9 mouse cellular contexts compared by ENCODE assay signal in genomic region chr6:49523184-49523583, GRCm38 (mm10).
A peak's percentile ranks its signal among the peaks of the same experiment; 100 is the strongest.
DNase-seq lines count a peak whose midpoint lies in the region; ATAC-seq lines count a peak whose summit lies in the region.
"Had no signal": no experiment of that assay in that cellular context is flagged by ENCODE, and none has a peak within 500 bp of the region (broad histone marks: within the 10 kb centered on the region; RNA-seq: fewer than 3 reads in every experiment).

No protein-coding gene starts in this region.

- H3K4me3 ChIP-seq in hindbrain, embryonic 14.5 days (replicated peaks; ENCODE audit: low read length) = no peak overlapping the region
- no peak overlapping the region for H3K4me3 ChIP-seq in hindbrain, embryonic 10.5 days
- H3K4me3 ChIP-seq in midbrain, embryonic 14.5 days (replicated peaks; ENCODE audit: low read depth, low read length) = no peak overlapping the region
- no peak overlapping the region for H3K4me3 ChIP-seq in midbrain, embryonic 15.5 days

- 22% methylated on average over 1 of the region's 1 CpGs for WGBS in hindbrain, embryonic 14.5 days
- 51% methylated on average over 1 of the region's 1 CpGs for WGBS in hindbrain, embryonic 10.5 days
- WGBS in midbrain, embryonic 14.5 days = 13% methylated on average over 1 of the region's 1 CpGs
- 6% methylated on average over 1 of the region's 1 CpGs for WGBS in midbrain, embryonic 15.5 days

- H3K4me2 ChIP-seq in hindbrain, embryonic 14.5 days (replicated peaks) = no peak overlapping the region
- no peak overlapping the region for H3K4me2 ChIP-seq in midbrain, embryonic 14.5 days (ENCODE audit: low read length)
- no peak overlapping the region for H3K4me2 ChIP-seq in midbrain, embryonic 15.5 days

- peak; percentile 68 for DNase-seq in hindbrain, embryonic 14.5 days (ENCODE audit: low spot score)
- no peak for DNase-seq in hindbrain, embryonic 10.5 days (ENCODE audit: low spot score)
- peak; percentile 77 for DNase-seq in midbrain, embryonic 14.5 days
- DNase-seq in cerebellum, postnatal 10 days = peak; percentile 62 to 64
- DNase-seq in right cerebral cortex, postnatal 14 days = peak; percentile 11
- no peak for DNase-seq in spleen, adult 18-20 months
- DNase-seq: heart, adult 11 months; lung, postnatal 10 days had no signal

- no peak overlapping the region for H3K27ac ChIP-seq in hindbrain, embryonic 14.5 days
- H3K27ac ChIP-seq in hindbrain, embryonic 10.5 days = no peak overlapping the region
- H3K27ac ChIP-seq in midbrain, embryonic 14.5 days (replicated peaks; ENCODE audit: low read depth, low read length) = no peak overlapping the region
- no peak overlapping the region for H3K27ac ChIP-seq in midbrain, embryonic 15.5 days

- no peak overlapping the region for H3K9ac ChIP-seq in hindbrain, embryonic 14.5 days
- no peak overlapping the region for H3K9ac ChIP-seq in midbrain, embryonic 14.5 days (replicated peaks; ENCODE audit: low read length)
- no peak overlapping the region for H3K9ac ChIP-seq in midbrain, embryonic 15.5 days

- H3K9me3 ChIP-seq in hindbrain, embryonic 14.5 days (ENCODE audit: control insufficient read depth, low read length) = no peaks in the 10 kb centered on the region
- no peaks in the 10 kb centered on the region for H3K9me3 ChIP-seq in hindbrain, embryonic 10.5 days
- H3K9me3 ChIP-seq in midbrain, embryonic 14.5 days (ENCODE audit: control insufficient read depth, low read length) = no peaks in the 10 kb centered on the region
- no peaks in the 10 kb centered on the region for H3K9me3 ChIP-seq in midbrain, embryonic 15.5 days

- no peaks in the 10 kb centered on the region for H3K27me3 ChIP-seq in hindbrain, embryonic 14.5 days (ENCODE audit: control insufficient read depth, insufficient read depth, low read length)
- H3K27me3 ChIP-seq in hindbrain, embryonic 10.5 days (ENCODE audit: insufficient read depth, poor library complexity, severe bottlenecking) = no peaks in the 10 kb centered on the region
- H3K27me3 ChIP-seq in midbrain, embryonic 14.5 days (ENCODE audit: control insufficient read depth, insufficient read depth, low read length) = no peaks in the 10 kb centered on the region
- H3K27me3 ChIP-seq in midbrain, embryonic 15.5 days (replicated peaks) = no peaks in the 10 kb centered on the region

- no peak; the same call in 1 of the 2 replicates for ATAC-seq in hindbrain, embryonic 14.5 days (ENCODE audit: low FRiP score)
- no peak for ATAC-seq in midbrain, embryonic 14.5 days (ENCODE audit: low FRiP score, low TSS enrichment)
- ATAC-seq in midbrain, embryonic 15.5 days (replicated peaks) = no peak

- no peaks in the 10 kb centered on the region for H3K4me1 ChIP-seq in hindbrain, embryonic 14.5 days (replicated peaks; ENCODE audit: control insufficient read depth, insufficient read depth, low read length)
- H3K4me1 ChIP-seq in hindbrain, embryonic 10.5 days (replicated peaks) = no peaks in the 10 kb centered on the region
- no peaks in the 10 kb centered on the region for H3K4me1 ChIP-seq in midbrain, embryonic 14.5 days (ENCODE audit: control insufficient read depth, insufficient read depth, low read length)
- H3K4me1 ChIP-seq in midbrain, embryonic 15.5 days = no peaks in the 10 kb centered on the region

- H3K36me3 ChIP-seq in hindbrain, embryonic 14.5 days (replicated peaks; ENCODE audit: control insufficient read depth, insufficient read depth) = no peaks in the 10 kb centered on the region
- H3K36me3 ChIP-seq in hindbrain, embryonic 10.5 days = no peaks in the 10 kb centered on the region
- H3K36me3 ChIP-seq in midbrain, embryonic 14.5 days (ENCODE audit: control insufficient read depth, insufficient read depth, low read length) = no peaks in the 10 kb centered on the region
- H3K36me3 ChIP-seq in midbrain, embryonic 15.5 days (replicated peaks) = no peaks in the 10 kb centered on the region

Comparison
In these comparisons a context has a peak if more than half of its experiments do, and no peak if none do; other contexts are left out.
1. DNase-seq: peak in hindbrain, embryonic 14.5 days (single experiment), midbrain, embryonic 14.5 days (single experiment), cerebellum, postnatal 10 days (2 of 2) and right cerebral cortex, postnatal 14 days (single experiment); none in hindbrain, embryonic 10.5 days (single experiment) and spleen, adult 18-20 months (0 of 2).